Mouse (Mus musculus): ENCODE data around the gene Negr1. TPM values are rescaled to one million over a fixed set of nuclear protein-coding genes. Genes with fewer than 3 reads are reported as not detected.

Negr1 gene
- polyA plus RNA-seq, 1 experiment from 2014 or later: 5.9 TPM

- Histone ChIP-seq H3K9me3 (replicated peaks; ENCODE audit: low read length) (no peaks in the 10 kb centered on the region), H3K9ac (ENCODE audit: low read depth, low read length) (no peak overlapping the region), H3K4me2 (ENCODE audit: low read length) (no peak overlapping the region), H3K27me3 (ENCODE audit: insufficient read depth, low read length) (no peaks in the 10 kb centered on the region), H3K36me3 (ENCODE audit: insufficient read depth, low read length) (no peaks in the 10 kb centered on the region), H3K4me3 (replicated peaks; ENCODE audit: low read depth, low read length) (no peak overlapping the region), H3K4me1 (replicated peaks; ENCODE audit: insufficient read depth, low read length) (no peaks in the 10 kb centered on the region), H3K27ac (no peak overlapping the region)
- ATAC-seq (replicated peaks; ENCODE audit: low FRiP score, low read depth) (no peak), DNase-seq (ENCODE audit: low spot score) (no peak)
- TF ChIP-seq CTCF (IDR thresholded peaks at IDR 0.05; ENCODE audit: low read depth): no peak
- 57% methylated on average over 1 of the region's 1 CpGs for WGBS
Observed at GRCm38 (mm10) chr3:156896552-156896951, 335.0 kb downstream of the Negr1 start.

GRCm38 (mm10) chr3:156901140-156901539 lies 339.5 kb downstream of the Negr1 start:
- no peak for TF ChIP-seq CTCF (IDR thresholded peaks at IDR 0.05; ENCODE audit: low read depth)
- H3K27ac ChIP-seq: no peak overlapping the region
- no peaks in the 10 kb centered on the region for H3K9me3 ChIP-seq (replicated peaks; ENCODE audit: low read length)
- no peak overlapping the region for H3K4me2 ChIP-seq (ENCODE audit: low read length)
- H3K27me3 ChIP-seq (ENCODE audit: insufficient read depth, low read length): no peaks in the 10 kb centered on the region
- H3K36me3 ChIP-seq (ENCODE audit: insufficient read depth, low read length): no peaks in the 10 kb centered on the region
- H3K4me1 ChIP-seq (replicated peaks; ENCODE audit: insufficient read depth, low read length): no peaks in the 10 kb centered on the region
- no peak overlapping the region for H3K4me3 ChIP-seq (replicated peaks; ENCODE audit: low read depth, low read length)
- WGBS: 90% methylated on average over 3 of the region's 3 CpGs
- DNase-seq (ENCODE audit: low spot score): no peak
- H3K9ac ChIP-seq (ENCODE audit: low read depth, low read length): no peak overlapping the region
- no peak for ATAC-seq (replicated peaks; ENCODE audit: low FRiP score, low read depth)

DNA sequence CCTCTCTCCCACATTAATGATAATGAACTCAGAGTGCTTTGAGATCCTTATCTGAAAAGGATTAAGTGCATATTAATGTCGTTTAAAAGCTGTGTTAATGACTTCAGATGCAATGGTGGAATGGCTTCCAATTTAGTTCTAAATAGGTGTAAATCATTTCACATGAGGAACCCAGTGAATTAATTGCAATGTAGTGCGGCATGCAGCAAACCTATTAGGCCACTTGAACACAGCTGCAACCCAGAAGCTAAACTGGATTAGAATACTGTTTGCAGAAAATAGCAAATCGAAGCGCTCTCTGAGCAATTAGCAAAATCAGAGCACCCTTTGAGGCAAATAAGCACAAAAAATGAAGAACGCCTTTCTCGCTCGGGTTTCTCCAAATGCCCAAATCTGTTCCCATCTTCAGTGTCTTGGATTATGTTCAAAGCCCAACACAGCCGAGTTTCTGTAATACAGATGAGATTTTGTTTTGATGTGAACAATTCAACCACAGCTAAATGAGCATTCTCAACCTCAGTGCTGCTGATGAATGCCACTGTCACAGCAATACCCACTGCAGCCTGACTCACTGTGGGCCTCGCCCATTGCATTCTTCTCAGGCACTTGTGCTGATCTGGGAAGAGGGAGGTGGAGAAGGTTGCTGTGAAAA lies 342.5 kb downstream of the Negr1 start:
- DNase-seq (ENCODE audit: low spot score) (no peak), ATAC-seq (replicated peaks; ENCODE audit: low FRiP score, low read depth) (no peak)
- Histone ChIP-seq H3K4me3 (replicated peaks; ENCODE audit: low read depth, low read length) (no peak overlapping the region), H3K27me3 (ENCODE audit: insufficient read depth, low read length) (no peaks in the 10 kb centered on the region), H3K4me1 (replicated peaks; ENCODE audit: insufficient read depth, low read length) (no peaks in the 10 kb centered on the region), H3K4me2 (ENCODE audit: low read length) (no peak overlapping the region), H3K36me3 (ENCODE audit: insufficient read depth, low read length) (no peaks in the 10 kb centered on the region), H3K9me3 (replicated peaks; ENCODE audit: low read length) (no peaks in the 10 kb centered on the region), H3K27ac (no peak overlapping the region), H3K9ac (ENCODE audit: low read depth, low read length) (no peak overlapping the region)
- WGBS: 81% methylated on average over 9 of the region's 9 CpGs
- no peak for TF ChIP-seq CTCF (IDR thresholded peaks at IDR 0.05; ENCODE audit: low read depth)

DNA sequence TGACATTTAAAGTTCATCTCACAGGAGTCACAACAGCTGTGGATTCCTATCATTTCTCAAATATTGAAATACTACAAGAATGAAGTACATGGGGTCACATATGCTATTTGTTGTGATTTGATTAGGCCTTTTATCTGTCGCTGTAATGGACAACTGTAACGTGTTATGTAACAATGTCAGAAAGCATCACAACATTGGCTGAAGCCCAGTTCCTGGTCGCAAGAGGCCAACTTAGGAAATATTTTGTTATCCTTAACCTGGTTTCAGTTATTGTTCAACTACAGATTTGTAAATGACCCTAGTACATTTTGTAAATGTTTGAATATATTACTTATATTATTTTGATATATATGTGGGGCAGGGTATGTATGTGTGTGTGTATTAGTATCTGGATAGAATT lies 351.2 kb downstream of the Negr1 start:
- Histone ChIP-seq H3K9me3 (replicated peaks; ENCODE audit: low read length) (no peaks in the 10 kb centered on the region), H3K27me3 (ENCODE audit: insufficient read depth, low read length) (no peaks in the 10 kb centered on the region), H3K27ac (no peak overlapping the region), H3K4me1 (replicated peaks; ENCODE audit: insufficient read depth, low read length) (no peaks in the 10 kb centered on the region), H3K9ac (ENCODE audit: low read depth, low read length) (no peak overlapping the region), H3K4me2 (ENCODE audit: low read length) (no peak overlapping the region), H3K36me3 (ENCODE audit: insufficient read depth, low read length) (no peaks in the 10 kb centered on the region), H3K4me3 (replicated peaks; ENCODE audit: low read depth, low read length) (no peak overlapping the region)
- DNase-seq (ENCODE audit: low spot score) (peak; percentile 39), ATAC-seq (replicated peaks; ENCODE audit: low FRiP score, low read depth) (no peak)
- WGBS: 76% methylated on average over 3 of the region's 3 CpGs
- TF ChIP-seq CTCF (IDR thresholded peaks at IDR 0.05; ENCODE audit: low read depth): no peak

DNA sequence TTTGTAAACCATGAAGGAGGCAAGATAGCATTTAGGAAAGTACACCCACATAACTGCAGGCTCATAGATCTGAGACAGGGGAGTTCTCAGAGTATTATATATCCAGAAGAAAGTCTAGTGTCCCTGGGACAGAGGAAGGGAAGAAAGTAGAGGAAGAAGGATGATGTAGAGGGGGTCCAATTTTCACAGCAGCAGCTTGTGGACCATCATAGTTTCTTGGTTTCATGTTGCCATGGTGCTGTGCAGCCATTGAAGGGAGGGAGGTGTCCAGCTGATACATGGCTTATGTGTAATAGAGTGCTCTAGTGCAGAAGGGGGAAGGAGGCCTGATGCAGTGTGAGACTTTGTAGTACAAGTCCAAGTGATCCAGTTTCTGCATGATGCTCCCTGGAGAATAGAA lies 359.8 kb downstream of the Negr1 start:
- Histone ChIP-seq H3K9ac (ENCODE audit: low read depth, low read length) (no peak overlapping the region), H3K36me3 (ENCODE audit: insufficient read depth, low read length) (no peaks in the 10 kb centered on the region), H3K4me3 (replicated peaks; ENCODE audit: low read depth, low read length) (no peak overlapping the region), H3K27ac (no peak overlapping the region), H3K4me1 (replicated peaks; ENCODE audit: insufficient read depth, low read length) (no peaks in the 10 kb centered on the region), H3K27me3 (ENCODE audit: insufficient read depth, low read length) (no peaks in the 10 kb centered on the region), H3K9me3 (replicated peaks; ENCODE audit: low read length) (no peaks in the 10 kb centered on the region), H3K4me2 (ENCODE audit: low read length) (no peak overlapping the region)
- no peak for DNase-seq (ENCODE audit: low spot score)
- TF ChIP-seq CTCF (IDR thresholded peaks at IDR 0.05; ENCODE audit: low read depth): no peak
- ATAC-seq (replicated peaks; ENCODE audit: low FRiP score, low read depth): no peak

- Histone ChIP-seq H3K4me3 (replicated peaks; ENCODE audit: low read depth, low read length) (no peak overlapping the region), H3K4me1 (replicated peaks; ENCODE audit: insufficient read depth, low read length) (no peaks in the 10 kb centered on the region), H3K9ac (ENCODE audit: low read depth, low read length) (no peak overlapping the region), H3K27ac (no peak overlapping the region), H3K9me3 (replicated peaks; ENCODE audit: low read length) (no peaks in the 10 kb centered on the region), H3K4me2 (ENCODE audit: low read length) (no peak overlapping the region), H3K27me3 (ENCODE audit: insufficient read depth, low read length) (no peaks in the 10 kb centered on the region), H3K36me3 (ENCODE audit: insufficient read depth, low read length) (no peaks in the 10 kb centered on the region)
- DNase-seq (ENCODE audit: low spot score) (no peak), ATAC-seq (replicated peaks; ENCODE audit: low FRiP score, low read depth) (no peak)
- 80% methylated on average over 1 of the region's 1 CpGs for WGBS
- no peak for TF ChIP-seq CTCF (IDR thresholded peaks at IDR 0.05; ENCODE audit: low read depth)
Observed at GRCm38 (mm10) chr3:156923159-156923558, 361.6 kb downstream of the Negr1 start.

DNA sequence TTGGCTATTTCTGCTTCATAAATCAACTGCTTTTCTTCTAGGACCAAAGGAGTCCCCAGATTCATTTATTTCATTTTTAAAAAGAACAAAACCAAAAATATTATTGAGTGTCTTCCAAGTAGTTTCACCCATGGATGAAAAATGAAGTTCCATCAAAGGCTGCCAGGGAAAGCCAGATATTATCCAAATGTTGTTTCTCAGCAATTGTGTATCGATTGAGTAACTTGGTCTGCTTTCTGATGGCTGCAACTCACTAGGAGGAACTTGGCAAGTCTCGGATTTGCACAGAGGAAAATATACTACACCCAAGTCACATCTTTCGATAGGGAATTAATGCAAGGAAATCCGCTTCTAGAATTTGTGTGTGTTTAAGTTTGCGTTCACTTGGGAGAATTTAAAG lies 363.5 kb downstream of the Negr1 start:
- Histone ChIP-seq H3K9ac (ENCODE audit: low read depth, low read length) (no peak overlapping the region), H3K27me3 (ENCODE audit: insufficient read depth, low read length) (no peaks in the 10 kb centered on the region), H3K27ac (no peak overlapping the region), H3K4me1 (replicated peaks; ENCODE audit: insufficient read depth, low read length) (no peaks in the 10 kb centered on the region), H3K9me3 (replicated peaks; ENCODE audit: low read length) (no peaks in the 10 kb centered on the region), H3K4me3 (replicated peaks; ENCODE audit: low read depth, low read length) (no peak overlapping the region), H3K4me2 (ENCODE audit: low read length) (no peak overlapping the region), H3K36me3 (ENCODE audit: insufficient read depth, low read length) (no peaks in the 10 kb centered on the region)
- TF ChIP-seq CTCF (IDR thresholded peaks at IDR 0.05; ENCODE audit: low read depth): no peak
- ATAC-seq (replicated peaks; ENCODE audit: low FRiP score, low read depth) (no peak), DNase-seq (ENCODE audit: low spot score) (no peak)
- 89% methylated on average over 5 of the region's 5 CpGs for WGBS
